Mouse (Mus musculus): ENCODE measurements around the gene Mpo. TPM values are rescaled to one million over a fixed set of nuclear protein-coding genes. Genes with fewer than 3 reads are reported as not detected.

Gene Mpo
- polyA plus RNA-seq (2014; fragmentation: Illumina TruSeq; extraction: RNeasy Lipid Tissue Mini Kit (QIAGEN cat#74804); ENCODE audit: low read depth, low replicate concordance) = not detected

GRCm38 (mm10) chr11:87793460-87793859 is at the start of gene Mpo:
Gene Mpo, plus strand, starts transcription at chr11:87793581.

GRCm38 (mm10) chr11:87760301-87761081 is 32.9 kb upstream of the Mpo start, which contains the start of gene Tspoap1:
Gene Tspoap1, plus strand, starts transcription at chr11:87760541.

GRCm38 (mm10) chr11:87828239-87828900 is 35.0 kb downstream of the Mpo start, which contains the start of gene Lpo:
Gene Lpo, minus strand, starts transcription at chr11:87828289.

GRCm38 (mm10) chr11:87852690-87853596 is 59.6 kb downstream of the Mpo start, which contains the start of gene Mks1:
Gene Mks1, plus strand, starts transcription at chr11:87853215.

Other genes starting within 250 kb of the Mpo start
- gene Gm11492, start 226.9 kb upstream of the Mpo start, polyA plus RNA-seq (2014; fragmentation: Illumina TruSeq; extraction: RNeasy Lipid Tissue Mini Kit (QIAGEN cat#74804); ENCODE audit: low read depth, low replicate concordance) = not detected
- gene Sept4, start 224.7 kb upstream of the Mpo start, polyA plus RNA-seq (2014; fragmentation: Illumina TruSeq; extraction: RNeasy Lipid Tissue Mini Kit (QIAGEN cat#74804); ENCODE audit: low read depth, low replicate concordance) = 6.7 TPM
- 26.0 TPM for gene Mtmr4, start 201.4 kb upstream of the Mpo start, polyA plus RNA-seq (2014; fragmentation: Illumina TruSeq; extraction: RNeasy Lipid Tissue Mini Kit (QIAGEN cat#74804); ENCODE audit: low read depth, low replicate concordance)
- not detected for gene Hsf5, start 176.4 kb upstream of the Mpo start, polyA plus RNA-seq (2014; fragmentation: Illumina TruSeq; extraction: RNeasy Lipid Tissue Mini Kit (QIAGEN cat#74804); ENCODE audit: low read depth, low replicate concordance)
- gene Rnf43, start 130.9 kb upstream of the Mpo start, polyA plus RNA-seq (2014; fragmentation: Illumina TruSeq; extraction: RNeasy Lipid Tissue Mini Kit (QIAGEN cat#74804); ENCODE audit: low read depth, low replicate concordance) = 8.6 TPM
- gene Supt4a, start 56.0 kb upstream of the Mpo start, polyA plus RNA-seq (2014; fragmentation: Illumina TruSeq; extraction: RNeasy Lipid Tissue Mini Kit (QIAGEN cat#74804); ENCODE audit: low read depth, low replicate concordance) = 18.1 TPM
- gene Tspoap1, start 33.0 kb upstream of the Mpo start, polyA plus RNA-seq (2014; fragmentation: Illumina TruSeq; extraction: RNeasy Lipid Tissue Mini Kit (QIAGEN cat#74804); ENCODE audit: low read depth, low replicate concordance) = not detected
- gene Lpo, start 34.7 kb downstream of the Mpo start, polyA plus RNA-seq (2014; fragmentation: Illumina TruSeq; extraction: RNeasy Lipid Tissue Mini Kit (QIAGEN cat#74804); ENCODE audit: low read depth, low replicate concordance) = not detected
- gene Mks1, start 59.6 kb downstream of the Mpo start, polyA plus RNA-seq (2014; fragmentation: Illumina TruSeq; extraction: RNeasy Lipid Tissue Mini Kit (QIAGEN cat#74804); ENCODE audit: low read depth, low replicate concordance) = 0.19 TPM
- gene Epx, start 82.0 kb downstream of the Mpo start, polyA plus RNA-seq (2014; fragmentation: Illumina TruSeq; extraction: RNeasy Lipid Tissue Mini Kit (QIAGEN cat#74804); ENCODE audit: low read depth, low replicate concordance) = not detected
- gene Olfr462, start 98.7 kb downstream of the Mpo start, polyA plus RNA-seq (2014; fragmentation: Illumina TruSeq; extraction: RNeasy Lipid Tissue Mini Kit (QIAGEN cat#74804); ENCODE audit: low read depth, low replicate concordance) = not detected
- gene Olfr463, start 103.8 kb downstream of the Mpo start, polyA plus RNA-seq (2014; fragmentation: Illumina TruSeq; extraction: RNeasy Lipid Tissue Mini Kit (QIAGEN cat#74804); ENCODE audit: low read depth, low replicate concordance) = not detected
- not detected for gene Olfr464, start 127.4 kb downstream of the Mpo start, polyA plus RNA-seq (2014; fragmentation: Illumina TruSeq; extraction: RNeasy Lipid Tissue Mini Kit (QIAGEN cat#74804); ENCODE audit: low read depth, low replicate concordance)
- gene Dynll2, start 194.0 kb downstream of the Mpo start, polyA plus RNA-seq (2014; fragmentation: Illumina TruSeq; extraction: RNeasy Lipid Tissue Mini Kit (QIAGEN cat#74804); ENCODE audit: low read depth, low replicate concordance) = 120 TPM

All from liver, adult 10 weeks (tissue).